Mouse (Mus musculus) thymus, adult 2 months (tissue): ENCODE data around the gene Mfsd12.

Experiments
- CTCF ChIP-seq: fragments of 200-500 bp; IDR thresholded peaks from 2 replicates; pipeline ENCODE4 v1.5.1; 2012; ENCODE audit warnings: mild to moderate bottlenecking, control low read depth, low read length, moderate library complexity, borderline replicate concordance; ENCODE audit not compliant: control insufficient read depth, poor library complexity, insufficient read depth; ENCODE audit errors: extremely low read depth
- POLR2A ChIP-seq: fragments of 200-500 bp; IDR thresholded peaks from 2 replicates; pipeline ENCODE4 v1.6.1; 2012; ENCODE audit warnings: mild to moderate bottlenecking, low read length, control low read depth, moderate library complexity; ENCODE audit not compliant: control insufficient read depth, poor library complexity, insufficient read depth; ENCODE audit errors: extremely low read depth

- TF ChIP-seq POLR2A (no peak), CTCF (no peak)
These were observed 28.5 kb downstream of the Mfsd12 start for GRCm38 (mm10) chr10:81385603-81386306.
